Mouse (Mus musculus): ENCODE measurements around the gene Tmem238. TPM values are rescaled to one million over a fixed set of nuclear protein-coding genes. Genes with fewer than 3 reads are reported as not detected.
A peak's percentile ranks its signal among the peaks of the same experiment; 100 is the strongest.
"Not testable (repeated sequence)": the region's sequence is repeated elsewhere in the genome, so short reads cannot be mapped to it uniquely, and the experiment has no call there.

Tmem238 gene
- 1 to 10 TPM; 2.7 to 3.7 TPM for total RNA-seq (2021)

- no peak for DNase-seq (ENCODE audit: low spot score in 2 of 2)
- intact Hi-C loops (cut with DNase I) = loop anchor here (1.0 kb wide), 1 partner anchor 49 kb away; the partner anchor contains the start of gene Kmt5c
Measured at GRCm38 (mm10) chr7:4789436-4789935, at the start of gene Tmem238. Tmem238 (minus strand) TSS chr7:4789656.

GRCm38 (mm10) chr7:4837639-4838038, 48.2 kb upstream of the Tmem238 start:
- no peak for DNase-seq (ENCODE audit: low spot score in 2 of 2)
- intact Hi-C loops (cut with DNase I) = no loop called here

- intact Hi-C loops (cut with DNase I) = no loop called here
Measured at GRCm38 (mm10) chr7:4836351-4836792, 46.9 kb upstream of the Tmem238 start.

GRCm38 (mm10) chr7:4835631-4836327, 46.3 kb upstream of the Tmem238 start:
- intact Hi-C loops (cut with DNase I) = no loop called here
- no peak for DNase-seq (ENCODE audit: low spot score in 2 of 2)

More at GRCm38 (mm10) chr7:4836351-4836792, 46.9 kb upstream of the Tmem238 start:
- peak; percentile 49 to 55 for DNase-seq (ENCODE audit: low spot score in 2 of 2)

- DNase-seq (ENCODE audit: low spot score in 2 of 2) = no peak
- intact Hi-C loops (cut with DNase I) = no loop called here
Measured at GRCm38 (mm10) chr7:4830476-4830875, 41.0 kb upstream of the Tmem238 start.

- intact Hi-C loops (cut with DNase I) = no loop called here
- DNase-seq (ENCODE audit: low spot score in 2 of 2) = no peak
Measured at GRCm38 (mm10) chr7:4825365-4825764, 35.9 kb upstream of the Tmem238 start.

- no peak for DNase-seq (ENCODE audit: low spot score in 2 of 2)
- intact Hi-C loops (cut with DNase I) = no loop called here
Measured at GRCm38 (mm10) chr7:4822162-4822907, 32.9 kb upstream of the Tmem238 start.

GRCm38 (mm10) chr7:4821690-4822089, 32.2 kb upstream of the Tmem238 start:
- no peak for DNase-seq (ENCODE audit: low spot score in 2 of 2)
- intact Hi-C loops (cut with DNase I) = no loop called here

GRCm38 (mm10) chr7:4820925-4821324, 31.5 kb upstream of the Tmem238 start:
- DNase-seq (ENCODE audit: low spot score in 2 of 2); intact Hi-C loops (cut with DNase I): not testable (repeated sequence)

- DNase-seq (ENCODE audit: low spot score in 2 of 2) = no peak
Measured at GRCm38 (mm10) chr7:4816559-4816958, 27.1 kb upstream of the Tmem238 start.

GRCm38 (mm10) chr7:4813105-4813791, 23.8 kb upstream of the Tmem238 start:
- intact Hi-C loops (cut with DNase I) = no loop called here
- no peak for DNase-seq (ENCODE audit: low spot score in 2 of 2)

More at GRCm38 (mm10) chr7:4816559-4816958, 27.1 kb upstream of the Tmem238 start:
- intact Hi-C loops (cut with DNase I) = no loop called here

GRCm38 (mm10) chr7:4812303-4813104, 23.0 kb upstream of the Tmem238 start, which contains the start of gene Ube2s:
Ube2s (minus strand) TSS chr7:4812590.
- DNase-seq (ENCODE audit: low spot score in 2 of 2) = peak; percentile 96 to 98
- intact Hi-C loops (cut with DNase I) = no loop called here

- intact Hi-C loops (cut with DNase I) = no loop called here
- DNase-seq (ENCODE audit: low spot score in 2 of 2) = no peak
Measured at GRCm38 (mm10) chr7:4811842-4812302, 22.4 kb upstream of the Tmem238 start.

GRCm38 (mm10) chr7:4811131-4811530, 21.7 kb upstream of the Tmem238 start:
- DNase-seq (ENCODE audit: low spot score in 2 of 2); intact Hi-C loops (cut with DNase I): not testable (repeated sequence)

- DNase-seq (ENCODE audit: low spot score in 2 of 2) = no peak
- intact Hi-C loops (cut with DNase I) = no loop called here
Measured at GRCm38 (mm10) chr7:4806716-4807115, 17.3 kb upstream of the Tmem238 start.

GRCm38 (mm10) chr7:4802247-4802646, 12.8 kb upstream of the Tmem238 start:
- no peak for DNase-seq (ENCODE audit: low spot score in 2 of 2)
- intact Hi-C loops (cut with DNase I) = no loop called here

GRCm38 (mm10) chr7:4795767-4796433, 6.4 kb upstream of the Tmem238 start:
- no peak for DNase-seq (ENCODE audit: low spot score in 2 of 2)
- intact Hi-C loops (cut with DNase I) = loop anchor here (5.0 kb wide), 1 partner anchor 169 kb away; no protein-coding TSS in a partner anchor

GRCm38 (mm10) chr7:4794631-4795168, 5.2 kb upstream of the Tmem238 start:
- intact Hi-C loops (cut with DNase I) = loop anchor here (5.0 kb wide), 3 partner anchors 102 to 237 kb away; partner anchors contain the start of gene Brsk1
- no peak for DNase-seq (ENCODE audit: low spot score in 2 of 2)
